Mouse (Mus musculus) kidney, adult 2 months (tissue): Measurements from ENCODE around the gene Prkaa2.

Source experiments
- CTCF ChIP-seq: fragments of 200-500 bp; conservative IDR thresholded peaks from 2 replicates; pipeline ENCODE4 v1.5.1; 2011; ENCODE audit warnings: low read depth, mild to moderate bottlenecking, control low read depth, low read length, moderate library complexity, mixed read lengths; ENCODE audit not compliant: insufficient read depth, insufficient read length
- POLR2A ChIP-seq: fragments of 200-500 bp; IDR thresholded peaks from one replicate; pipeline ENCODE4 v1.6.1; 2011; ENCODE audit warnings: low read depth, low read length, control low read depth

- TF ChIP-seq CTCF (no peak), POLR2A (no peak)
Observed at GRCm38 (mm10) chr4:105095316-105095715, 14.4 kb downstream of the Prkaa2 start.
